8 mouse cellular contexts compared by ENCODE assay signal in the genomic region with DNA sequence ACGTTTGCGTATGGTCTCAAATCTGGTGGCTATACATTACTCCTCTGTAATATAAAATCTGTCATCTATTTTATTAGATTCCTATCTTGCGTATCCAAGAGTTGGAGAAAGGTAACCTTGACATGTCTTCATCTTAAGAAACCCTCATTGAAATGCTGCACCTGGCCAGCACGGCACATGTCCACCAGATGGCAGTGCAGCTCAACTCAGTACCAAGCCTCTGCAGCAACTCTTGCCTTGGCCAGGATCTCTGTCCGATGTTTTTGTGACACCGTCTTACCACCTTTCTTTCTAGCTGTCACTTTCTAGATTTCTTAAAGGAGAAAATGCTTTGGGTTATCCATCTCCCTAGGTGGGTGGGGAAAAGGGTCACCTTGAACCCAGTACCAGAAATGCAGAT.
A peak's percentile ranks its signal among the peaks of the same experiment; 100 is the strongest.
DNase-seq lines count a peak whose midpoint lies in the region; TF ChIP-seq lines count a peak whose summit lies in the region.

No protein-coding gene starts in this region.

- TF ChIP-seq CTCF in cerebellum, adult 2 months (IDR thresholded peaks at IDR 0.05; ENCODE audit: borderline replicate concordance, insufficient read depth, low read depth, low read length): peak; percentile 98

- H3K27me3 ChIP-seq in cerebellum, adult 2 months (ENCODE audit: control insufficient read depth, insufficient read depth, low read length): no peaks in the 10 kb centered on the region
- no peaks in the 10 kb centered on the region for H3K27me3 ChIP-seq in midbrain, embryonic 10.5 days (ENCODE audit: low read depth, poor library complexity, severe bottlenecking)

- H3K4me3 ChIP-seq in cerebellum, adult 2 months (replicated peaks; ENCODE audit: insufficient read depth, low read depth, low read length): no peak overlapping the region
- H3K4me3 ChIP-seq in midbrain, embryonic 10.5 days: no peak overlapping the region

- peak; percentile 92 for DNase-seq in NIH3T3 (ENCODE audit: low read depth)
- DNase-seq in cerebellum, adult 2 months: peak; percentile 72 to 81
- peak; percentile 18 to 87 for DNase-seq in frontal cortex, adult 2 months (ENCODE audit: extremely low spot score in 1 of 2, low spot score in 1 of 2)
- DNase-seq in hindlimb bud, embryonic 11.5 days (ENCODE audit: extremely low spot score, low read depth, low spot score): peak; percentile 44
- peak; percentile 39 for DNase-seq in left cerebral cortex, adult 11 months (ENCODE audit: low spot score)
- peak; percentile 71 for DNase-seq in midbrain, embryonic 10.5 days (ENCODE audit: low spot score)
- peak; percentile 39 to 62 for DNase-seq in right cerebral cortex, postnatal 36 days (ENCODE audit: low spot score in 2 of 2)
- peak; percentile 53 for DNase-seq in yolk sac, embryonic 10.5 days (ENCODE audit: low spot score)

- no peaks in the 10 kb centered on the region for H3K4me1 ChIP-seq in cerebellum, adult 2 months (ENCODE audit: control insufficient read depth, insufficient read depth, low read length)
- no peaks in the 10 kb centered on the region for H3K4me1 ChIP-seq in midbrain, embryonic 10.5 days

- no peak for TF ChIP-seq POLR2A in cerebellum, adult 2 months (IDR thresholded peaks at IDR 0.05; ENCODE audit: borderline replicate concordance, insufficient read depth, low read length)

- no peak overlapping the region for H3K27ac ChIP-seq in cerebellum, adult 2 months (ENCODE audit: insufficient read depth, low read length)
- H3K27ac ChIP-seq in midbrain, embryonic 10.5 days (replicated peaks): no peak overlapping the region

- no peaks in the 10 kb centered on the region for H3K9me3 ChIP-seq in midbrain, embryonic 10.5 days (replicated peaks)

- no peaks in the 10 kb centered on the region for H3K36me3 ChIP-seq in midbrain, embryonic 10.5 days

- WGBS in cerebellum, adult 2 months: 27% methylated on average over 6 of the region's 6 CpGs
- 40% methylated on average over 6 of the region's 6 CpGs for WGBS in midbrain, embryonic 10.5 days

Comparison
In these comparisons a context has a peak if more than half of its experiments do, and no peak if none do; other contexts are left out.
1. DNase-seq: peak in every context shown above with its lines; median percentile 92 in NIH3T3; 76 in cerebellum, adult 2 months; 71 in midbrain, embryonic 10.5 days; 53 in yolk sac, embryonic 10.5 days; 52 in frontal cortex, adult 2 months; 50 in right cerebral cortex, postnatal 36 days; 44 in hindlimb bud, embryonic 11.5 days; 39 in left cerebral cortex, adult 11 months.